Mouse (Mus musculus) kidney, adult 11 months (tissue): ENCODE data around the gene Ank2.
"Not testable (repeated sequence)": the region's sequence is repeated elsewhere in the genome, so short reads cannot be mapped to it uniquely, and the experiment has no call there.

Experiments
- DNase-seq: peaks from one replicate; pipeline ENCODE4 v3.0.0; 2022

Gene Ank2

GRCm38 (mm10) chr3:127481658-127482057 is 17.5 kb downstream of the Ank2 start:
- DNase-seq, result no peak

- DNase-seq, result not testable (repeated sequence)
Observed at GRCm38 (mm10) chr3:127480369-127480768, 18.8 kb downstream of the Ank2 start.

- no peak for DNase-seq
Observed at GRCm38 (mm10) chr3:127474115-127474514, 25.0 kb downstream of the Ank2 start.

GRCm38 (mm10) chr3:127469164-127469752 is 29.9 kb downstream of the Ank2 start:
- no peak for DNase-seq

DNA sequence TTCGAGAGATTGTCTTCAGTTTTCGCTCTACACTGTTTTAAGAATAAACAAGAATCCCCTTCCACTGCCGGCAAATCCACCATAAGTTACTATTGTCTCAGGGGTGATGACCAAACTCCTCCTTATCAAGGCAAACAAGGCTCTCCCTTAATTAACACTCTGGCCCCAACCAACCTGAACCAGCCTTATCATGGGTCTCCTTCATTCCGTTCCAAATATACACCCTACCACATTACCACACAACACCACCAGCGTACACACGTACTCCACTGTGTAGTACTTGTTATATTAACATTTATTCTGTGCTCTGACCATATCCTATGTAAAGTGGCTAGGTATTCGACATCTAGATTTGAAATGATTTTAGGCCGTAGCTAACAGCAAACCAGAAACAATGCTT is 30.6 kb downstream of the Ank2 start:
- no peak for DNase-seq

GRCm38 (mm10) chr3:127463816-127464480 is 35.2 kb downstream of the Ank2 start:
- no peak for DNase-seq

DNA sequence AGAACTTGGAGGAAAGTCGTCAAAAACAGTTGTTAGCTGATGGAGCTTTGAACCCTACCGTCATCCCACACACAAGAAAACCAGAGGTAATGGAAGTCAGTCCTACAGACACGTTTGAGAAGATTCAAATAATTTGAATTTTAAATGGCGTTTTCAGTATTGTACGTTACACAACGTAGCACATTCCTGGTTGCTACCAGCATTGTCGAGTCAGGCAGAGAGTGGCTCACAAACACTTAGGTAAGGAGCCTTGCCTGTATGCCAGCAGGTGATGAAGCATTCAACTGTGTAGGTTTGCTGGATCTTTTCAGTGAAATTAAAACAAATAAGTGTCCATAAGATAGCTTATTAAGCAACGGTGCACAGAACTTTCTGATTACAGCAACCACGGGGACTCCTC is 36.0 kb downstream of the Ank2 start:
- DNase-seq, result no peak

- no peak for DNase-seq
Observed at GRCm38 (mm10) chr3:127462413-127462812, 36.7 kb downstream of the Ank2 start.

DNA sequence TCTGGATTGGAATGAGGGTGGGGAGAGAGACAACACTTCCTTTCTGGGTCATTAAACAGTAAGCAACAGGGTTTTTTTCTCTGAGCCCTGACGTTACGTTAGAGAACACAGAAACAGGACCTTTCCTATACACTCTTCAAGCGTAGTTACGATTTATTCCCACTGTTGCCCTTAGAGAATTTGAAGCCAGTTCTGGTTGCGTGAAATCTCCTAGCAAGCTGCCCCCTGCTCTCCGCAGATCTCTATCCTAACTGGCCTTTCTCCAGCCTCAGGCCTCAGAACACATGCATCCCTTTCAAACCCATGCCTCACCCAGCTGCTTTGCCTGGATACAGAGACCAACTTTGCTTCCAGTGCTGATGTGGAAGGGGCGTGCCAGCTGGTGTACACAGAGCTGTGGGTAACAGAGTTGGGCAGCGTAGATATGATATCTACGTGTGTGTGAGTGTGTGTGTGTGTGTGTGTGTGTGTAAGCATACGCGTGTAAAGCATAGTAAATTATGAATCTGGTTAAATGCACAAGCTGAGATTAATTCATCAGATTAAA is 38.2 kb downstream of the Ank2 start:
- no peak for DNase-seq

DNA sequence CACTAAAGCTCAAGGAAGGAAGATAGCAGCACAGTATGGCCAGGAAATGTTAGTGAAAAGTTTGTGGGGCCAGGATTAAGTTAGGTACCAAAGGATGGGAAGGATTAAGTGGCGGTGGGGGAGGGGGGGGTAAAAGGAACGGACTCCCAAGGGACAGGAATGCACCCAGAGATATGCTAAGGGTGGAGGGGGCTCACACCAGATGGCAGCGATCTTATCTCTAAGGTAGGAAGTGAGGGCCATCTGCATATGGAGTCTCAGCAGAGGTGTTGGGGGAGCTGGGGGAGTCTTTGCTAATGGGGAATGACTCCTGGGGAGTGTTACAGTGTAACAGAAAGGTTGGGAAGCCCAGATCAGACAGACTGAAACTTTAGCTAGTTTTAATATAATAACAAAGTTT is 39.3 kb downstream of the Ank2 start:
- DNase-seq, result no peak

- DNase-seq, result no peak
Observed at GRCm38 (mm10) chr3:127458925-127459324, 40.2 kb downstream of the Ank2 start.

GRCm38 (mm10) chr3:127458420-127458798 is 40.7 kb downstream of the Ank2 start:
- DNase-seq, result no peak

- no peak for DNase-seq
Observed at GRCm38 (mm10) chr3:127457761-127458419, 41.3 kb downstream of the Ank2 start.

- no peak for DNase-seq
Observed at GRCm38 (mm10) chr3:127453738-127454137, 45.4 kb downstream of the Ank2 start.

GRCm38 (mm10) chr3:127453254-127453653 is 45.9 kb downstream of the Ank2 start:
- no peak for DNase-seq

GRCm38 (mm10) chr3:127452233-127452632 is 46.9 kb downstream of the Ank2 start:
- DNase-seq, result no peak

DNA sequence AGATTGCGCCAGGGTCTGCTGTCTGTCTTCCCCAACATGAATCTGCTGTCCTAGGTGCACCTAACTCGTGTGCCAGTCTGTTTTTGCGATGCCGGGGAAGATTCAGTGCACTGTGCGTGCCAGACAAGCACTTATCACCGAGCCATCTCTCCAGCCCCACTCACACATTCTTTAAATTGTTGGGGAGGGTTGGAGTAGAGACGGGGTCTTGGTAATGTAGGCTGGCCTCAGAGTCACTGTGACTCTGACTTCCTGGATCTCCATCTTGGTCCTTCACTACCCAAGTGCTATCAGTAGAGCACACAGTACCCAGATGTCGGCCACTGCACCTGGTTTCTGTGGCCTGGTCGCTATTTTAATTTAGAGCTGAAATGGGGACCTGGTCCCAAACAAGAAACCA is 47.4 kb downstream of the Ank2 start:
- no peak for DNase-seq

- no peak for DNase-seq
Observed at GRCm38 (mm10) chr3:127451070-127451469, 48.1 kb downstream of the Ank2 start.

DNA sequence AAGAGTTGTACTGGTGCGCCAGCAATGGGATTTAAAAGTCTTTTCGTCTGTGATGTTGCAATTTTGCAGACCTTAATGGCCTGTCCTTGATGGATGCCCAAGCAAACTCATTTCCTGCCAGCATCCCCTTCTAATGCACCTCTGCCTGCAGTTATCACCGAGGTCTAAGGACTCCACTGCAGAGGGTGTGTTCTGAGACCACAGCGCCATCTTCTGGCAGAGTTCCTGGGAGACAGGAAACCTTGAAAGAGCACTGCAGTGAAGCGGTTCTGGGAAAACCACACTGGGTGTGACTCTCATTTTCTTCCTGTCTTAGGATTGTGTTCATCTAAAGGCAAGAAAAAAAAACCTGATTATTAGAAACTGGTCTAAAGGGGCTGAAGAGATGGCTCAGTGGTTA is 53.0 kb downstream of the Ank2 start:
- no peak for DNase-seq

- no peak for DNase-seq
Observed at GRCm38 (mm10) chr3:127433291-127433690, 65.9 kb downstream of the Ank2 start.

GRCm38 (mm10) chr3:127429866-127430265 is 69.3 kb downstream of the Ank2 start:
- DNase-seq, result no peak

- DNase-seq, result no peak
Observed at GRCm38 (mm10) chr3:127428527-127428926, 70.6 kb downstream of the Ank2 start.

DNA sequence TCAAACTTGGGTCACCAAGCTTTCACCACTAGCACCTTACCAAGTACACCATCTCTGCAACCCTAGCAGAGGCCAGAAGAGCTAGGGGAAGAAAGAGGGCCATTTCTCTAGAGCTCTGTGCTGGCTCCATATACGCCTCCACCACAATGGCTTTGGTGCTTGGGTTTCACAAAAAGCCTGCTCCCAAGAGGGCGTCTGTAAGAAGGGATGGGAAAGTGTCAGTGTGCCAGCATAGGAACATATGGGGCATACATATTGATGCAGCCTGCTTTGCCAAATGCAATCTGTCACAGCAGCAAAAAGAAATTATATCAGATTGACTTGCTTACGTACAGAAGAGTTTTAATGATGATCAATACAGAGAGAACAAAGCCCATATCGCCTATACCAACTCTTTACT is 82.2 kb downstream of the Ank2 start:
- no peak for DNase-seq

GRCm38 (mm10) chr3:127414438-127414837 is 84.7 kb downstream of the Ank2 start:
- DNase-seq, result no peak
